Mouse (Mus musculus) CD4-positive, CD25-positive, alpha-beta regulatory T cell, adult 9 weeks (primary cell): ENCODE data around the gene Abcc8. TPM values are rescaled to one million over a fixed set of nuclear protein-coding genes. Genes with fewer than 3 reads are reported as not detected.

Experiments
- polyA plus RNA-seq: library from polyadenylated mRNA; unstranded; fragments of 100-300 nt; shearing (Covaris generic); gene quantifications from one replicate; pipeline ENCODE4 v1.2.1, GENCODE M21; 2017

Gene Abcc8
- 0.16 TPM for polyA plus RNA-seq

GRCm38 (mm10) chr7:46179431-46180275 lies at the start of gene Abcc8:
TSS of gene Abcc8 (minus strand) at chr7:46180033.

GRCm38 (mm10) chr7:46100563-46100962 lies 79.3 kb downstream of the Abcc8 start, which contains the start of gene Kcnj11:
TSS of gene Kcnj11 (minus strand) at chr7:46100764.

Other genes starting within 250 kb of the Abcc8 start
- not detected for gene Abcc6, start 149.7 kb downstream of the Abcc8 start, polyA plus RNA-seq
- 23.2 TPM for gene Nomo1, start 146.3 kb downstream of the Abcc8 start, polyA plus RNA-seq
- gene Kcnj11, start 79.3 kb downstream of the Abcc8 start, polyA plus RNA-seq: not detected
- gene Ush1c, start 58.5 kb upstream of the Abcc8 start, polyA plus RNA-seq: not detected
- not detected for gene Otog, start 61.0 kb upstream of the Abcc8 start, polyA plus RNA-seq
- not detected for gene Myod1, start 196.4 kb upstream of the Abcc8 start, polyA plus RNA-seq
- not detected for gene Kcnc1, start 216.5 kb upstream of the Abcc8 start, polyA plus RNA-seq